Mouse (Mus musculus): ENCODE measurements around the gene Arhgef28. TPM values are rescaled to one million over a fixed set of nuclear protein-coding genes. Genes with fewer than 3 reads are reported as not detected.

Gene Arhgef28
- total and polyA plus RNA-seq, 2 experiments from 2014 or later: 21.9 to 28.4 TPM

DNA sequence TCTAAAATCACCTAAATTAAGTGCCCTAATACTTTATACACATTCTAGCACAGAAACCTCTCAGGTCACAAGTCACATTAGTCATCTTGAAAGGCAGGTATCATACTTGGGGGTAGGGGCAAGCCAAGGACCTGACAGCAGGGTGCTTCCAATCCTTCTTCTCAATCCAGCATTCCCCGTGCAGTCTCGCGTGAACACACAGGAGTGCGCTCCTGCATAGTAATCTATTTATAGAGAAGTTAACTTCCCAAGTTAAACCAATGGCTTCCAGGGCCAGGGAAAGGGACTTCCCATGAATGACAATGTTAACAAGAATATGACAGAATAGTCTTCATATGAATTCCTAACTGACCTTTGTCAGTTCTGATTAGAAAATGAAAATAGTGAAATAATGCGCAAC lies 58.7 kb downstream of the Arhgef28 start:
- H3K4me3 ChIP-seq (ENCODE audit: low read length): no peak overlapping the region
- no peaks in the 10 kb centered on the region for H3K9me3 ChIP-seq (ENCODE audit: low read length)
- H3K9ac ChIP-seq (replicated peaks; ENCODE audit: low read length): no peak overlapping the region
- no peak overlapping the region for H3K4me2 ChIP-seq (ENCODE audit: low read depth, low read length)
- DNase-seq (ENCODE audit: low spot score) (no peak), ATAC-seq (no peak)
- peaks cover 3% of the 10 kb centered on the region; the same call in 1 of the 2 replicates for H3K4me1 ChIP-seq (ENCODE audit: insufficient read depth, low read length)
- H3K27ac ChIP-seq: no peak overlapping the region
- no peak for TF ChIP-seq CTCF (IDR thresholded peaks at IDR 0.05; ENCODE audit: low read depth)
- 61% methylated on average over 5 of the region's 5 CpGs for WGBS
- H3K36me3 ChIP-seq (ENCODE audit: insufficient read depth, low read length): no peaks in the 10 kb centered on the region
- no peaks in the 10 kb centered on the region for H3K27me3 ChIP-seq (ENCODE audit: insufficient read depth, low read length)

GRCm38 (mm10) chr13:98146573-98147160 lies 59.6 kb downstream of the Arhgef28 start:
- DNase-seq (ENCODE audit: low spot score) (no peak), ATAC-seq (no peak)
- Histone ChIP-seq H3K4me3 (ENCODE audit: low read length) (no peak overlapping the region), H3K27ac (no peak overlapping the region), H3K27me3 (ENCODE audit: insufficient read depth, low read length) (no peaks in the 10 kb centered on the region), H3K4me1 (ENCODE audit: insufficient read depth, low read length) (peaks cover 3% of the 10 kb centered on the region; the same call in 1 of the 2 replicates), H3K9me3 (ENCODE audit: low read length) (no peaks in the 10 kb centered on the region), H3K36me3 (ENCODE audit: insufficient read depth, low read length) (no peaks in the 10 kb centered on the region), H3K4me2 (ENCODE audit: low read depth, low read length) (no peak overlapping the region), H3K9ac (replicated peaks; ENCODE audit: low read length) (no peak overlapping the region)
- TF ChIP-seq CTCF (IDR thresholded peaks at IDR 0.05; ENCODE audit: low read depth): no peak
- 73% methylated on average over 8 of the region's 8 CpGs for WGBS

DNA sequence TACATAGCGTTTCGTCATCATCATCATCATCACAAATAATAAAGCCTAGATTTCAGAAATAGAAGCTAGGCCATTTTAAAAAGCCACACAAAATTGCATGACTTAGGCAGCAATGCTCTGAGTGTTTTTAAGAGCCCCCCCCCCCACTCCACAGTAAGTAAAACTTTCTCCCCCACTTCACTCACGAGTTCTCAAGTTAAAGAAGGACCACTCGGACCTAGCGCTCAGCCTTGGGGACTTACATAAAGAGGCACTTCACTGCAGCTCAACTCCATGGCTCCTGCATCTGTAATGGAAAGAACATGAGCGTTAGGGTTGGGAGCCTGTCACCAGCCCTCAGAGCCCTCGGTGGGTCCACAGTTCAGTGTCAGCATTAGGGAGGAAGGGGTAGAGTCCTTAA lies 60.9 kb downstream of the Arhgef28 start:
- Histone ChIP-seq H3K27me3 (ENCODE audit: insufficient read depth, low read length) (no peaks in the 10 kb centered on the region), H3K4me1 (ENCODE audit: insufficient read depth, low read length) (peaks cover 3% of the 10 kb centered on the region; the same call in 1 of the 2 replicates), H3K27ac (no peak overlapping the region), H3K9ac (replicated peaks; ENCODE audit: low read length) (no peak overlapping the region), H3K9me3 (ENCODE audit: low read length) (no peaks in the 10 kb centered on the region), H3K36me3 (ENCODE audit: insufficient read depth, low read length) (no peaks in the 10 kb centered on the region), H3K4me2 (ENCODE audit: low read depth, low read length) (no peak overlapping the region), H3K4me3 (ENCODE audit: low read length) (no peak overlapping the region)
- no peak for DNase-seq (ENCODE audit: low spot score)
- no peak for ATAC-seq
- WGBS: 86% methylated on average over 7 of the region's 7 CpGs
- no peak for TF ChIP-seq CTCF (IDR thresholded peaks at IDR 0.05; ENCODE audit: low read depth)

- ATAC-seq: no peak
- H3K9me3 ChIP-seq (ENCODE audit: low read length): no peaks in the 10 kb centered on the region
- peaks cover 3% of the 10 kb centered on the region; the same call in 1 of the 2 replicates for H3K4me1 ChIP-seq (ENCODE audit: insufficient read depth, low read length)
- no peak for TF ChIP-seq CTCF (IDR thresholded peaks at IDR 0.05; ENCODE audit: low read depth)
- 92% methylated on average over 10 of the region's 10 CpGs for WGBS
- H3K4me3 ChIP-seq (ENCODE audit: low read length): no peak overlapping the region
- no peak overlapping the region for H3K4me2 ChIP-seq (ENCODE audit: low read depth, low read length)
- H3K27me3 ChIP-seq (ENCODE audit: insufficient read depth, low read length): no peaks in the 10 kb centered on the region
- H3K27ac ChIP-seq: no peak overlapping the region
- no peak overlapping the region for H3K9ac ChIP-seq (replicated peaks; ENCODE audit: low read length)
- no peak for DNase-seq (ENCODE audit: low spot score)
- H3K36me3 ChIP-seq (ENCODE audit: insufficient read depth, low read length): no peaks in the 10 kb centered on the region
Observed at GRCm38 (mm10) chr13:98143000-98143399, 63.2 kb downstream of the Arhgef28 start.

GRCm38 (mm10) chr13:98140626-98141025 lies 65.6 kb downstream of the Arhgef28 start:
- WGBS: 78% methylated on average over 9 of the region's 9 CpGs
- TF ChIP-seq CTCF (IDR thresholded peaks at IDR 0.05; ENCODE audit: low read depth): no peak
- no peak overlapping the region for H3K4me2 ChIP-seq (ENCODE audit: low read depth, low read length)
- H3K4me3 ChIP-seq (ENCODE audit: low read length): no peak overlapping the region
- H3K27me3 ChIP-seq (ENCODE audit: insufficient read depth, low read length): no peaks in the 10 kb centered on the region
- no peaks in the 10 kb centered on the region for H3K36me3 ChIP-seq (ENCODE audit: insufficient read depth, low read length)
- ATAC-seq (no peak), DNase-seq (ENCODE audit: low spot score) (no peak)
- H3K9me3 ChIP-seq (ENCODE audit: low read length): no peaks in the 10 kb centered on the region
- no peak overlapping the region for H3K27ac ChIP-seq
- no peak overlapping the region for H3K9ac ChIP-seq (replicated peaks; ENCODE audit: low read length)
- no peaks in the 10 kb centered on the region; the same call in 1 of the 2 replicates for H3K4me1 ChIP-seq (ENCODE audit: insufficient read depth, low read length)

GRCm38 (mm10) chr13:98138786-98139185 lies 67.5 kb downstream of the Arhgef28 start:
- TF ChIP-seq CTCF (IDR thresholded peaks at IDR 0.05; ENCODE audit: low read depth): no peak
- Histone ChIP-seq H3K4me3 (ENCODE audit: low read length) (no peak overlapping the region), H3K9me3 (ENCODE audit: low read length) (no peaks in the 10 kb centered on the region), H3K27ac (no peak overlapping the region), H3K36me3 (ENCODE audit: insufficient read depth, low read length) (no peaks in the 10 kb centered on the region), H3K9ac (replicated peaks; ENCODE audit: low read length) (no peak overlapping the region), H3K4me2 (ENCODE audit: low read depth, low read length) (no peak overlapping the region), H3K27me3 (ENCODE audit: insufficient read depth, low read length) (no peaks in the 10 kb centered on the region), H3K4me1 (ENCODE audit: insufficient read depth, low read length) (no peaks in the 10 kb centered on the region; the same call in 1 of the 2 replicates)
- WGBS: 59% methylated on average over 4 of the region's 4 CpGs
- DNase-seq (ENCODE audit: low spot score) (no peak), ATAC-seq (no peak)

GRCm38 (mm10) chr13:98135890-98136555 lies 70.2 kb downstream of the Arhgef28 start:
- Histone ChIP-seq H3K27ac (no peak overlapping the region), H3K9me3 (ENCODE audit: low read length) (no peaks in the 10 kb centered on the region), H3K4me1 (ENCODE audit: insufficient read depth, low read length) (no peaks in the 10 kb centered on the region; the same call in 1 of the 2 replicates), H3K9ac (replicated peaks; ENCODE audit: low read length) (no peak overlapping the region), H3K4me2 (ENCODE audit: low read depth, low read length) (no peak overlapping the region), H3K36me3 (ENCODE audit: insufficient read depth, low read length) (no peaks in the 10 kb centered on the region), H3K4me3 (ENCODE audit: low read length) (no peak overlapping the region), H3K27me3 (ENCODE audit: insufficient read depth, low read length) (no peaks in the 10 kb centered on the region)
- ATAC-seq (no peak), DNase-seq (ENCODE audit: low spot score) (no peak)
- 35% methylated on average over 12 of the region's 12 CpGs for WGBS
- TF ChIP-seq CTCF (IDR thresholded peaks at IDR 0.05; ENCODE audit: low read depth): no peak

Data from hindbrain, postnatal 0 days (tissue).